Mouse (Mus musculus) urinary bladder, postnatal 36 days (tissue): ENCODE results near the gene Hps3.

Source experiments
- DNase-seq, 2 experiments: peaks; one replicate each; pipeline ENCODE4 v3.0.0; 2022; ENCODE audit warnings: low spot score in 2 of 2, mixed read lengths in 1 of 2

Gene Hps3

GRCm38 (mm10) chr3:20007275-20007674, 27.8 kb downstream of the Hps3 start:
- no peak for DNase-seq

GRCm38 (mm10) chr3:20005611-20006010, 29.5 kb downstream of the Hps3 start:
- DNase-seq: no peak

- no peak for DNase-seq
Observed at GRCm38 (mm10) chr3:20004422-20004821, 30.7 kb downstream of the Hps3 start.

- peak in 1 of 2 experiments; percentile 19 for DNase-seq
Observed at GRCm38 (mm10) chr3:20002786-20003185, 32.3 kb downstream of the Hps3 start.

- DNase-seq: no peak
Observed at GRCm38 (mm10) chr3:20000806-20001205, 34.3 kb downstream of the Hps3 start.

- DNase-seq: no peak
Observed at GRCm38 (mm10) chr3:19999551-19999950, 35.6 kb downstream of the Hps3 start.

- DNase-seq: no peak
Observed at GRCm38 (mm10) chr3:19992388-19992787, 42.7 kb downstream of the Hps3 start.

GRCm38 (mm10) chr3:19990031-19990430, 45.1 kb downstream of the Hps3 start:
- DNase-seq: no peak

- no peak for DNase-seq
Observed at GRCm38 (mm10) chr3:19986123-19986522, 49.0 kb downstream of the Hps3 start.

- DNase-seq: no peak
Observed at GRCm38 (mm10) chr3:19982846-19983245, 52.3 kb downstream of the Hps3 start.

GRCm38 (mm10) chr3:19981156-19981555, 54.0 kb downstream of the Hps3 start:
- DNase-seq: no peak

- peak in 1 of 2 experiments; percentile 8 for DNase-seq
Observed at GRCm38 (mm10) chr3:19978474-19978873, 56.6 kb downstream of the Hps3 start.

- DNase-seq: no peak
Observed at GRCm38 (mm10) chr3:19966072-19966471, 69.0 kb downstream of the Hps3 start.

- no peak for DNase-seq
Observed at GRCm38 (mm10) chr3:19965239-19965638, 69.9 kb downstream of the Hps3 start.

GRCm38 (mm10) chr3:19964625-19965188, 70.4 kb downstream of the Hps3 start:
- no peak for DNase-seq

GRCm38 (mm10) chr3:19962769-19963513, 72.2 kb downstream of the Hps3 start:
- no peak for DNase-seq

GRCm38 (mm10) chr3:19961341-19961740, 73.8 kb downstream of the Hps3 start:
- DNase-seq: no peak

- DNase-seq: no peak
Observed at GRCm38 (mm10) chr3:19960570-19961114, 74.5 kb downstream of the Hps3 start.

GRCm38 (mm10) chr3:19958983-19959382, 76.1 kb downstream of the Hps3 start:
- DNase-seq: no peak

- DNase-seq: no peak
Observed at GRCm38 (mm10) chr3:19958031-19958430, 77.1 kb downstream of the Hps3 start.

- no peak for DNase-seq
Observed at GRCm38 (mm10) chr3:19956885-19957284, 78.2 kb downstream of the Hps3 start, which contains the start of gene Cp. Cp (plus strand) TSS chr3:19957054.

GRCm38 (mm10) chr3:19953865-19954264, 81.2 kb downstream of the Hps3 start:
- peak; percentile 38 to 72 for DNase-seq

GRCm38 (mm10) chr3:19953425-19953824, 81.7 kb downstream of the Hps3 start:
- no peak for DNase-seq
